8 mouse cellular contexts compared by ENCODE assay signal in the genomic region with DNA sequence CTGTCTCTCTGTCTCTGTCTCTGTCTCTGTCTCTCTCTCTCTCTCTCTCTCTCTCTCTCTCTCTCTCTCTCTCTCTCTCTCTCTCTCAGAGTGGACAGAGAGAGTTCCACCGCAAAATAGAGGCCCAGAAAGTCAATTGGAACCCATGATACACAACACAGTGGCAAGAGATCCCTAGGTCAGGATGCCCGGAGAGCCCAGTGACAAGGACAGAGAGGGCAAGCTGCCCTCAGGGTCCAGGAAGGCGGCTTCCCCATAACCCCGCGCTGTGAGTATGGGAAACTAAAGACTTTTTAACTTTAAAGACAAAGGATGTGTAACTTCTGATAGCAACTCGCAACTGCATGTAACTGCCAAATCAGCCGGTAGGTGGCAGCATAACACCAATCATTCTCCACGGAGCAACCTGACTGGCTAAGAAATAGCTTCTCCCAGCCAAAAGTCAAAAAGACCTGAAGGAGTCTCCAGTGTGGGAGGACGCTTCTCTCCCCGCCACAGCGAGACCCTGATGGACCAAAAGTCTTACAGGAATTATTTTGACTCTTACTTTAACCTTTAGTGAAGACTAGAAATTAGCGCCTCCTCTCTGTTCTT.
DNase-seq lines count a peak whose midpoint lies in the region; ATAC-seq and TF ChIP-seq lines count a peak whose summit lies in the region.

No protein-coding gene starts in this region.

- DNase-seq in Muller cell, postnatal 12 days (ENCODE audit: inconsistent ontology term) = peak; percentile 45
- peak; percentile 73 to 89 for DNase-seq in cerebellum, adult 2 months
- DNase-seq in forebrain, postnatal 0 days = peak; percentile 92
- peak; percentile 92 for DNase-seq in hindbrain, embryonic 11.5 days (ENCODE audit: low spot score)
- peak; percentile 93 to 95 for DNase-seq in layer of hippocampus, postnatal 10 days (ENCODE audit: low spot score in 2 of 2)
- peak; percentile 90 for DNase-seq in lung, postnatal 14 days
- DNase-seq in retina, embryonic 14.5 days (ENCODE audit: low spot score) = peak; percentile 90
- peak; percentile 91 for DNase-seq in thymus, postnatal 4 days

- TF ChIP-seq POLR2A in cerebellum, adult 2 months (IDR thresholded peaks at IDR 0.05; ENCODE audit: borderline replicate concordance, insufficient read depth, low read length) = no peak

- H3K9me3 ChIP-seq in forebrain, postnatal 0 days (ENCODE audit: low read length) = no peaks in the 10 kb centered on the region
- H3K9me3 ChIP-seq in hindbrain, embryonic 11.5 days (ENCODE audit: control insufficient read depth, low read length) = no peaks in the 10 kb centered on the region

- peak; percentile 91 for TF ChIP-seq CTCF in cerebellum, adult 2 months (IDR thresholded peaks at IDR 0.05; ENCODE audit: borderline replicate concordance, insufficient read depth, low read depth, low read length)
- TF ChIP-seq CTCF in forebrain, postnatal 0 days (IDR thresholded peaks at IDR 0.05; ENCODE audit: low read depth) = peak; percentile 93

- no peak overlapping the region for H3K4me3 ChIP-seq in cerebellum, adult 2 months (replicated peaks; ENCODE audit: insufficient read depth, low read depth, low read length)
- no peak overlapping the region for H3K4me3 ChIP-seq in forebrain, postnatal 0 days (ENCODE audit: low read depth, low read length)
- no peak overlapping the region for H3K4me3 ChIP-seq in hindbrain, embryonic 11.5 days (ENCODE audit: low read depth, low read length)

- H3K27ac ChIP-seq in cerebellum, adult 2 months (ENCODE audit: insufficient read depth, low read length) = no peak overlapping the region
- no peak overlapping the region for H3K27ac ChIP-seq in forebrain, postnatal 0 days (ENCODE audit: low read depth, low read length)
- H3K27ac ChIP-seq in hindbrain, embryonic 11.5 days (ENCODE audit: low read depth, low read length) = no peak overlapping the region

- no peak overlapping the region for H3K9ac ChIP-seq in forebrain, postnatal 0 days
- H3K9ac ChIP-seq in hindbrain, embryonic 11.5 days (ENCODE audit: low read depth, low read length) = no peak overlapping the region

- no peaks in the 10 kb centered on the region for H3K4me1 ChIP-seq in cerebellum, adult 2 months (ENCODE audit: control insufficient read depth, insufficient read depth, low read length)
- no peaks in the 10 kb centered on the region for H3K4me1 ChIP-seq in forebrain, postnatal 0 days (ENCODE audit: insufficient read depth)
- no peaks in the 10 kb centered on the region for H3K4me1 ChIP-seq in hindbrain, embryonic 11.5 days (replicated peaks; ENCODE audit: control insufficient read depth, insufficient read depth, low read length)

- H3K27me3 ChIP-seq in cerebellum, adult 2 months (ENCODE audit: control insufficient read depth, insufficient read depth, low read length) = no peaks in the 10 kb centered on the region
- H3K27me3 ChIP-seq in forebrain, postnatal 0 days (ENCODE audit: insufficient read depth, low read length) = no peaks in the 10 kb centered on the region
- H3K27me3 ChIP-seq in hindbrain, embryonic 11.5 days (ENCODE audit: control insufficient read depth, insufficient read depth, low read length) = no peaks in the 10 kb centered on the region

- H3K36me3 ChIP-seq in forebrain, postnatal 0 days (ENCODE audit: insufficient read depth) = no peaks in the 10 kb centered on the region
- no peaks in the 10 kb centered on the region for H3K36me3 ChIP-seq in hindbrain, embryonic 11.5 days (ENCODE audit: control insufficient read depth, insufficient read depth, low read length)

- ATAC-seq in forebrain, postnatal 0 days = peak; percentile 84
- peak; percentile 47; the same call in 1 of the 2 replicates for ATAC-seq in hindbrain, embryonic 11.5 days (ENCODE audit: low FRiP score)

- no peak overlapping the region for H3K4me2 ChIP-seq in forebrain, postnatal 0 days (ENCODE audit: low read depth)
- no peak overlapping the region for H3K4me2 ChIP-seq in hindbrain, embryonic 11.5 days (replicated peaks; ENCODE audit: low read depth, low read length)

- 10% methylated on average over 12 of the region's 12 CpGs for WGBS in cerebellum, adult 2 months
- 13% methylated on average over 12 of the region's 12 CpGs for WGBS in forebrain, postnatal 0 days
- 14% methylated on average over 12 of the region's 12 CpGs for WGBS in hindbrain, embryonic 11.5 days
